Mouse (Mus musculus) embryonic fibroblast, embryonic 13.5 days (primary cell): ENCODE measurements around the gene Gm10428.

ENCODE experiments used
- CTCF ChIP-seq: IDR thresholded peaks from 2 replicates; pipeline ENCODE4 v1.5.1; 2011; ENCODE audit warnings: mild to moderate bottlenecking, control low read depth, low read length, moderate library complexity, borderline replicate concordance; ENCODE audit not compliant: insufficient read depth
- POLR2A ChIP-seq: IDR thresholded peaks from 2 replicates; pipeline ENCODE4 v1.6.1; 2011; ENCODE audit warnings: low read depth, mild to moderate bottlenecking, control low read depth, low read length, moderate library complexity

GRCm38 (mm10) chr11:62732665-62733064 lies 20.2 kb upstream of the Gm10428 start:
- TF ChIP-seq CTCF, result no peak
- no peak for TF ChIP-seq POLR2A
